Comparison of ENCODE assay signal across 21 mouse cellular contexts in the genomic region with DNA sequence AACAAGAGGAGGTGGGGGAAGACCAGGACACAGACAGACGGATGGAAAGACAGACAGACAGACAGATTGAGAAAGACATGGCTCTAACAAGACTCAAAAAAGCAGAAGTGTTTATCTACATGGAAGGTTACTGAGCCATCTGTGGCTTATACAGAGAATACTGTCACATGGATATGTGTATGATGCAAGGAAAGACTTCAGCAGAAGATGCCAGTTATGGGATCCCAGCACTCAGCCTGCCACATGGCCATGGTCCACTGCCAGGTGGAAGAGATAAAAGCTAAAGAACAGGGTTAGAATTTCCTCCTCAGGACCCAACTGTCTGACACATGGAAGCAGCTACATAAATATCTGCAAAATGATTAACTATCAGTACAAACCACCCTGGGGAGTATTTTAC.
DNase-seq lines count a peak whose midpoint lies in the region; ATAC-seq and TF ChIP-seq lines count a peak whose summit lies in the region.
"Had no signal": no experiment of that assay in that cellular context is flagged by ENCODE, and none has a peak within 500 bp of the region (broad histone marks: within the 10 kb centered on the region; RNA-seq: fewer than 3 reads in every experiment).

No protein-coding gene starts in this region.

- no peak overlapping the region for H3K4me2 ChIP-seq in midbrain, postnatal 0 days (ENCODE audit: low read depth, low read length, poor library complexity, severe bottlenecking)
- H3K4me2 ChIP-seq in midbrain, embryonic 13.5 days (replicated peaks) = no peak overlapping the region
- H3K4me2 ChIP-seq: midbrain, embryonic 15.5 days; neural tube, embryonic 13.5 days had no signal

- no peaks in the 10 kb centered on the region for H3K27me3 ChIP-seq in cerebellum, adult 2 months (ENCODE audit: control insufficient read depth, insufficient read depth, low read length)
- no peaks in the 10 kb centered on the region for H3K27me3 ChIP-seq in midbrain, postnatal 0 days (ENCODE audit: insufficient read depth, low read length)
- no peaks in the 10 kb centered on the region for H3K27me3 ChIP-seq in midbrain, embryonic 13.5 days
- H3K27me3 ChIP-seq: midbrain, embryonic 15.5 days; neural tube, embryonic 13.5 days had no signal

- H3K4me3 ChIP-seq in cerebellum, adult 2 months (replicated peaks; ENCODE audit: insufficient read depth, low read depth, low read length) = no peak overlapping the region
- no peak overlapping the region for H3K4me3 ChIP-seq in bone marrow macrophage, adult 2 months (ENCODE audit: insufficient read depth, low read length)
- H3K4me3 ChIP-seq in midbrain, postnatal 0 days (ENCODE audit: low read depth, low read length) = no peak overlapping the region
- no peak overlapping the region for H3K4me3 ChIP-seq in midbrain, embryonic 13.5 days (replicated peaks)
- H3K4me3 ChIP-seq: embryonic facial prominence, embryonic 10.5 days; erythroblast, embryonic 14.5 days; gastrocnemius, adult 2 months; midbrain, embryonic 15.5 days; neural tube, embryonic 13.5 days had no signal

- no peaks in the 10 kb centered on the region for H3K9me3 ChIP-seq in midbrain, postnatal 0 days (ENCODE audit: low read length)
- H3K9me3 ChIP-seq in midbrain, embryonic 13.5 days = no peaks in the 10 kb centered on the region
- H3K9me3 ChIP-seq: embryonic facial prominence, embryonic 10.5 days; midbrain, embryonic 15.5 days; neural tube, embryonic 13.5 days had no signal

- H3K36me3 ChIP-seq in midbrain, postnatal 0 days (ENCODE audit: insufficient read depth, low read length) = peaks cover 2% of the 10 kb centered on the region; the same call in 1 of the 2 replicates
- H3K36me3 ChIP-seq in midbrain, embryonic 13.5 days = peaks cover 20% of the 10 kb centered on the region
- H3K36me3 ChIP-seq: midbrain, embryonic 15.5 days had no signal

- no peak for TF ChIP-seq POLR2A in cerebellum, adult 2 months (IDR thresholded peaks at IDR 0.05; ENCODE audit: borderline replicate concordance, insufficient read depth, low read length)
- no peak for TF ChIP-seq POLR2A in bone marrow macrophage, adult 2 months (IDR thresholded peaks at IDR 0.05; ENCODE audit: borderline replicate concordance, low read depth, low read length)

- TF ChIP-seq CTCF in cerebellum, adult 2 months (IDR thresholded peaks at IDR 0.05; ENCODE audit: borderline replicate concordance, insufficient read depth, low read depth, low read length) = no peak
- no peak for TF ChIP-seq CTCF in bone marrow macrophage, adult 2 months (IDR thresholded peaks at IDR 0.05; ENCODE audit: low read depth, low read length)
- no peak for TF ChIP-seq CTCF in midbrain, postnatal 0 days (IDR thresholded peaks at IDR 0.05)

- no peak for ATAC-seq in cerebellum, adult (ENCODE audit: insufficient number of reproducible peaks, low FRiP score, low TSS enrichment)
- peak; percentile 82 for ATAC-seq in megakaryocyte-erythroid progenitor cell, adult 5-6 weeks (replicated peaks; ENCODE audit: low FRiP score, low TSS enrichment, poor library complexity, severe bottlenecking)
- ATAC-seq in midbrain, postnatal 0 days (ENCODE audit: low FRiP score) = no peak
- no peak for ATAC-seq in midbrain, embryonic 13.5 days
- ATAC-seq: forebrain, embryonic 16.5 days; midbrain, embryonic 15.5 days had no signal

- H3K27ac ChIP-seq in cerebellum, adult 2 months (ENCODE audit: insufficient read depth, low read length) = peak overlapping the region; percentile 73; the same call in 1 of the 2 replicates
- peak overlapping the region; percentile 68 for H3K27ac ChIP-seq in bone marrow macrophage, adult 2 months (ENCODE audit: insufficient read depth, low read depth, low read length)
- H3K27ac ChIP-seq in midbrain, postnatal 0 days (ENCODE audit: low read depth, low read length) = no peak overlapping the region
- H3K27ac ChIP-seq in midbrain, embryonic 13.5 days = no peak overlapping the region
- H3K27ac ChIP-seq: embryonic facial prominence, embryonic 10.5 days; gastrocnemius, adult 2 months; midbrain, embryonic 15.5 days; neural tube, embryonic 13.5 days had no signal

- DNase-seq in cerebellum, adult 2 months = peak; percentile 69 to 81
- DNase-seq in cerebellum, postnatal 36 days = peak; percentile 64 to 71
- no peak for DNase-seq in midbrain, postnatal 0 days (ENCODE audit: low spot score)
- DNase-seq in right cerebral cortex, postnatal 10 days (ENCODE audit: low spot score in 2 of 2) = no peak
- DNase-seq: adrenal gland, postnatal 36 days; B cell, adult 2 months; gastrocnemius, adult 2 months; heart, postnatal 4 days; kidney, adult 2 months; kidney, postnatal 14 days; lung, adult 2 months; lung, postnatal 36 days had no signal

- no peak overlapping the region for H3K9ac ChIP-seq in midbrain, postnatal 0 days (replicated peaks; ENCODE audit: low read length, poor library complexity, severe bottlenecking)
- no peak overlapping the region for H3K9ac ChIP-seq in midbrain, embryonic 13.5 days (replicated peaks)
- H3K9ac ChIP-seq: midbrain, embryonic 15.5 days; neural tube, embryonic 13.5 days had no signal

- peaks cover 40% of the 10 kb centered on the region for H3K4me1 ChIP-seq in cerebellum, adult 2 months (ENCODE audit: control insufficient read depth, insufficient read depth, low read length)
- H3K4me1 ChIP-seq in bone marrow macrophage, adult 2 months (ENCODE audit: control insufficient read depth, insufficient read depth, low read length) = peaks cover 54% of the 10 kb centered on the region
- no peaks in the 10 kb centered on the region for H3K4me1 ChIP-seq in midbrain, postnatal 0 days (ENCODE audit: insufficient read depth, low read length)
- H3K4me1 ChIP-seq in midbrain, embryonic 13.5 days (replicated peaks) = peaks cover 7% of the 10 kb centered on the region; the same call in 1 of the 2 replicates
- H3K4me1 ChIP-seq: midbrain, embryonic 15.5 days had no signal

- 39% methylated on average over 1 of the region's 1 CpGs for WGBS in cerebellum, adult 2 months
- WGBS in midbrain, postnatal 0 days = 86% methylated on average over 1 of the region's 1 CpGs
- 85% methylated on average over 1 of the region's 1 CpGs for WGBS in midbrain, embryonic 13.5 days

Comparison
In these comparisons a context has a peak if more than half of its experiments do, and no peak if none do; other contexts are left out.
1. DNase-seq: peak in cerebellum, adult 2 months (2 of 2) and cerebellum, postnatal 36 days (2 of 2); none in midbrain, postnatal 0 days (single experiment) and right cerebral cortex, postnatal 10 days (0 of 2).
2. H3K27ac ChIP-seq: peak in cerebellum, adult 2 months (single experiment) and bone marrow macrophage, adult 2 months (single experiment); none in midbrain, postnatal 0 days (single experiment) and midbrain, embryonic 13.5 days (single experiment).